ENCODE assay signal across 30 mouse cellular contexts in genomic region chr7:29555521-29555920, GRCm38 (mm10). TPM values are rescaled to one million over a fixed set of nuclear protein-coding genes. Genes with fewer than 3 reads are reported as not detected.
DNase-seq lines count a peak whose midpoint lies in the region; ATAC-seq and TF ChIP-seq lines count a peak whose summit lies in the region.
"Had no signal": no experiment of that assay in that cellular context is flagged by ENCODE, and none has a peak within 500 bp of the region (broad histone marks: within the 10 kb centered on the region; RNA-seq: fewer than 3 reads in every experiment).

No protein-coding gene starts in this region.

- no peak for TF ChIP-seq EP300 in CH12.LX (IDR thresholded peaks at IDR 0.05; ENCODE audit: low read length)

- no peaks in the 10 kb centered on the region for H3K9me3 ChIP-seq in kidney, postnatal 0 days (replicated peaks; ENCODE audit: low read length)
- peaks cover 4% of the 10 kb centered on the region for H3K9me3 ChIP-seq in CH12.LX (replicated peaks; ENCODE audit: low read length)
- 0 out of 2 replicates have a peak, but pooled peaks cover 5% of the 10 kb centered on the region for H3K9me3 ChIP-seq in limb, embryonic 13.5 days
- H3K9me3 ChIP-seq: embryonic facial prominence, embryonic 10.5 days; embryonic facial prominence, embryonic 13.5 days; forebrain, embryonic 12.5 days; forebrain, embryonic 15.5 days; heart, embryonic 12.5 days; heart, embryonic 15.5 days; hindbrain, embryonic 13.5 days had no signal

- H3K79me2 ChIP-seq in CH12.LX (replicated peaks; ENCODE audit: control insufficient read depth, extremely low read depth, insufficient read depth, poor library complexity, severe bottlenecking) (no peaks in the 10 kb centered on the region), myocyte (ENCODE audit: control insufficient read depth, insufficient read depth) (no peaks in the 10 kb centered on the region)

- H3K4me2 ChIP-seq in kidney, postnatal 0 days (ENCODE audit: low read length), result no peak overlapping the region
- H3K4me2 ChIP-seq in CH12.LX (ENCODE audit: insufficient read depth, low read depth, poor library complexity, severe bottlenecking), result no peak overlapping the region
- H3K4me2 ChIP-seq in limb, embryonic 13.5 days (replicated peaks), result no peak overlapping the region
- peak overlapping the region; percentile 5 for H3K4me2 ChIP-seq in myocyte (ENCODE audit: low read depth)
- H3K4me2 ChIP-seq: embryonic facial prominence, embryonic 13.5 days; forebrain, embryonic 12.5 days; forebrain, embryonic 15.5 days; heart, embryonic 12.5 days; heart, embryonic 15.5 days; hindbrain, embryonic 13.5 days had no signal

- no peak overlapping the region for H3K4me3 ChIP-seq in kidney, postnatal 0 days (replicated peaks; ENCODE audit: low read depth, low read length)
- H3K4me3 ChIP-seq in CH12.LX (replicated peaks in 1 of 3; ENCODE audit: low read depth in 2 of 3, low read length in 2 of 3, poor library complexity in 1 of 3), result no peak overlapping the region
- H3K4me3 ChIP-seq in limb, embryonic 13.5 days, result no peak overlapping the region
- H3K4me3 ChIP-seq in myocyte, result no peak overlapping the region
- H3K4me3 ChIP-seq: embryonic facial prominence, embryonic 10.5 days; embryonic facial prominence, embryonic 13.5 days; erythroblast, embryonic 14.5 days; forebrain, embryonic 12.5 days; forebrain, embryonic 15.5 days; heart, embryonic 12.5 days; heart, embryonic 15.5 days; hindbrain, embryonic 10.5 days; hindbrain, embryonic 13.5 days had no signal

- TF ChIP-seq POLR2A in CH12.LX (IDR thresholded peaks at IDR 0.05; ENCODE audit: low read depth, low read length) (no peak), myocyte (IDR thresholded peaks at IDR 0.05; ENCODE audit: insufficient read length, low read depth) (no peak)

- 39% methylated on average over 5 of the region's 5 CpGs for WGBS in kidney, postnatal 0 days
- 58% methylated on average over 5 of the region's 5 CpGs for WGBS in limb, embryonic 13.5 days

- no peak overlapping the region for H3ac ChIP-seq in myocyte (ENCODE audit: control insufficient read depth, insufficient read length)

- DNase-seq in kidney, postnatal 0 days (ENCODE audit: low spot score), result peak; percentile 1
- DNase-seq in kidney, adult 18-20 months, result no peak
- DNase-seq in CH12.LX (ENCODE audit: extremely low read depth), result peak; percentile 12
- no peak for DNase-seq in cerebellum, adult 18-20 months
- DNase-seq in retina, embryonic 14.5 days (ENCODE audit: low spot score), result no peak
- DNase-seq: adrenal gland, adult 2 months; adrenal gland, postnatal 14 days; B cell, adult 2 months; cerebellum, adult 11 months; cerebellum, adult 8-10 months; cerebellum, postnatal 10 days; cerebellum, postnatal 36 days; embryo, embryonic 11 days; gastrocnemius, postnatal 25 days; heart, adult 18-20 months; heart, postnatal 10 days; heart, postnatal 36 days had no signal

- TF ChIP-seq RAD21 in CH12.LX (IDR thresholded peaks at IDR 0.05; ENCODE audit: low read depth, low read length), result no peak

- no peaks in the 10 kb centered on the region for H3K4me1 ChIP-seq in kidney, postnatal 0 days (replicated peaks; ENCODE audit: insufficient read depth, low read length)
- H3K4me1 ChIP-seq in CH12.LX (ENCODE audit: control insufficient read depth in 1 of 2, insufficient read depth in 2 of 2), result peaks cover 0 to 10% of the 10 kb centered on the region in 2 experiments; a peak in 2 of 4 replicates
- peaks cover 20% of the 10 kb centered on the region for H3K4me1 ChIP-seq in limb, embryonic 13.5 days
- H3K4me1 ChIP-seq: forebrain, embryonic 12.5 days; forebrain, embryonic 15.5 days; heart, embryonic 12.5 days; heart, embryonic 15.5 days; hindbrain, embryonic 10.5 days; hindbrain, embryonic 13.5 days had no signal

- no peak for TF ChIP-seq CTCF in kidney, postnatal 0 days (IDR thresholded peaks at IDR 0.05; ENCODE audit: low read depth)
- TF ChIP-seq CTCF in CH12.LX (conservative IDR thresholded peaks at IDR 0.05 in 1 of 2, IDR thresholded peaks at IDR 0.05 in 1 of 2; ENCODE audit: low read depth in 2 of 2, low read length in 2 of 2), result no peak

- H3K9ac ChIP-seq in kidney, postnatal 0 days (ENCODE audit: low read depth, low read length), result no peak overlapping the region
- H3K9ac ChIP-seq in CH12.LX (ENCODE audit: insufficient read depth, low read depth), result no peak overlapping the region
- H3K9ac ChIP-seq in limb, embryonic 13.5 days, result no peak overlapping the region
- H3K9ac ChIP-seq: embryonic facial prominence, embryonic 13.5 days; forebrain, embryonic 12.5 days; forebrain, embryonic 15.5 days; heart, embryonic 12.5 days; heart, embryonic 15.5 days; hindbrain, embryonic 13.5 days had no signal

- no peaks in the 10 kb centered on the region for H3K36me3 ChIP-seq in kidney, postnatal 0 days (ENCODE audit: insufficient read depth, low read length)
- no peaks in the 10 kb centered on the region for H3K36me3 ChIP-seq in CH12.LX (replicated peaks in 1 of 2; ENCODE audit: control insufficient read depth in 1 of 2, insufficient read depth in 1 of 2, low read length in 1 of 2)
- no peaks in the 10 kb centered on the region for H3K36me3 ChIP-seq in limb, embryonic 13.5 days
- H3K36me3 ChIP-seq in myocyte (ENCODE audit: control insufficient read depth, insufficient read depth), result no peaks in the 10 kb centered on the region
- H3K36me3 ChIP-seq: embryonic facial prominence, embryonic 10.5 days; embryonic facial prominence, embryonic 13.5 days; forebrain, embryonic 12.5 days; forebrain, embryonic 15.5 days; heart, embryonic 12.5 days; heart, embryonic 15.5 days; hindbrain, embryonic 10.5 days; hindbrain, embryonic 13.5 days had no signal

- no peaks in the 10 kb centered on the region for H3K27me3 ChIP-seq in kidney, postnatal 0 days (ENCODE audit: insufficient read depth, low read length)
- H3K27me3 ChIP-seq in CH12.LX (replicated peaks), result no peaks in the 10 kb centered on the region
- H3K27me3 ChIP-seq in limb, embryonic 13.5 days, result no peaks in the 10 kb centered on the region
- H3K27me3 ChIP-seq in myocyte (ENCODE audit: control insufficient read depth, insufficient read depth, insufficient read length), result peaks cover 4% of the 10 kb centered on the region
- H3K27me3 ChIP-seq: embryonic facial prominence, embryonic 13.5 days; forebrain, embryonic 12.5 days; forebrain, embryonic 15.5 days; heart, embryonic 12.5 days; heart, embryonic 15.5 days; hindbrain, embryonic 13.5 days; Patski had no signal

- no peak for ATAC-seq in kidney, postnatal 0 days (replicated peaks; ENCODE audit: low FRiP score, low read depth)
- no peak for ATAC-seq in limb, embryonic 13.5 days (ENCODE audit: low FRiP score, low read depth)
- ATAC-seq: forebrain, embryonic 15.5 days; hindbrain, embryonic 16.5 days; Patski had no signal

- no peak overlapping the region for H3K27ac ChIP-seq in kidney, postnatal 0 days
- H3K27ac ChIP-seq in CH12.LX (ENCODE audit: insufficient read depth, low read depth), result no peak overlapping the region
- peak overlapping the region; percentile 39; the same call in 1 of the 2 replicates for H3K27ac ChIP-seq in limb, embryonic 13.5 days
- H3K27ac ChIP-seq: embryonic facial prominence, embryonic 10.5 days; embryonic facial prominence, embryonic 13.5 days; forebrain, embryonic 12.5 days; forebrain, embryonic 15.5 days; heart, embryonic 15.5 days; hindbrain, embryonic 10.5 days; hindbrain, embryonic 13.5 days had no signal

- dilution Hi-C loops in CH12.LX (cut with MboI; ENCODE audit: extremely low pct_ligation_motif_present, extremely low pct_unique_long_range_greater_than_20kb, low sequenced_read_pairs), result no loop called here

- in situ Hi-C loops in CH12.LX (cut with MboI; ENCODE audit: low pct_ligation_motif_present, low pct_unique_long_range_greater_than_20kb, low sequenced_read_pairs), result no loop called here

TF ChIP-seq in CH12.LX, 34 proteins besides CTCF, POLR2A, EP300 and RAD21:
- TF ChIP-seq MAFK (IDR thresholded peaks at IDR 0.05; ENCODE audit: insufficient replicate concordance, low read length) (no peak), SIN3A (IDR thresholded peaks at IDR 0.05; ENCODE audit: low read length) (no peak), PAX5 (IDR thresholded peaks at IDR 0.05; ENCODE audit: low read length) (no peak), ZNF384 (IDR thresholded peaks at IDR 0.05; ENCODE audit: low read depth, low read length) (no peak), MYC (IDR thresholded peaks at IDR 0.05; ENCODE audit: low read depth, low read length) (no peak), KAT2A (IDR thresholded peaks at IDR 0.05; ENCODE audit: insufficient replicate concordance, low read length) (no peak), IRF4 (IDR thresholded peaks at IDR 0.05; ENCODE audit: low read depth, low read length) (no peak)
TF ChIP-seq in CH12.LX: peak in this region for 0.

TF ChIP-seq in myocyte, 11 proteins besides CTCF, POLR2A, EP300 and RAD21:
- TF ChIP-seq CEBPB (IDR thresholded peaks at IDR 0.05; ENCODE audit: insufficient read depth, poor library complexity, severe bottlenecking), result peak; percentile 48; the same call in 1 of the 2 replicates
- TF ChIP-seq POLR2AphosphoS2 (IDR thresholded peaks at IDR 0.05; ENCODE audit: insufficient read length, low read depth), result no peak

RNA-seq across cellular contexts. Expression of gene Sipa1l3, which starts 37.1 kb away (rescaled TPM):
- 8.3 and 10.2 TPM in 2 replicates for polyA plus RNA-seq in kidney, postnatal 0 days (2015; fragmentation: Nextera tagmentation; extraction: Ambion mirVana)
- total RNA-seq in CH12.LX (2012; rRNA removed) (5.2 and 5.9 TPM in 2 replicates), CH12.LX (2014; rRNA removed) (0.61 and 1.6 TPM in 2 replicates)
- polyA plus RNA-seq in CH12.LX (2012; ENCODE audit: insufficient read length, low read depth) (7.2 and 8.8 TPM in 2 replicates), myocyte (2012; fragmentation: generic; extraction: Trizol) (19.0 TPM)
- 11.5 and 13.9 TPM in 2 replicates for polyA plus RNA-seq in limb, embryonic 13.5 days (2015; fragmentation: Nextera tagmentation; extraction: Ambion mirVana)

Comparison
In these comparisons a context has a peak if more than half of its experiments do, and no peak if none do; other contexts are left out.
1. DNase-seq: peak in kidney, postnatal 0 days (single experiment) and CH12.LX (single experiment); none in kidney, adult 18-20 months (single experiment), cerebellum, adult 18-20 months (0 of 2) and retina, embryonic 14.5 days (single experiment).